8 mouse cellular contexts compared by ENCODE assay signal in the genomic region with DNA sequence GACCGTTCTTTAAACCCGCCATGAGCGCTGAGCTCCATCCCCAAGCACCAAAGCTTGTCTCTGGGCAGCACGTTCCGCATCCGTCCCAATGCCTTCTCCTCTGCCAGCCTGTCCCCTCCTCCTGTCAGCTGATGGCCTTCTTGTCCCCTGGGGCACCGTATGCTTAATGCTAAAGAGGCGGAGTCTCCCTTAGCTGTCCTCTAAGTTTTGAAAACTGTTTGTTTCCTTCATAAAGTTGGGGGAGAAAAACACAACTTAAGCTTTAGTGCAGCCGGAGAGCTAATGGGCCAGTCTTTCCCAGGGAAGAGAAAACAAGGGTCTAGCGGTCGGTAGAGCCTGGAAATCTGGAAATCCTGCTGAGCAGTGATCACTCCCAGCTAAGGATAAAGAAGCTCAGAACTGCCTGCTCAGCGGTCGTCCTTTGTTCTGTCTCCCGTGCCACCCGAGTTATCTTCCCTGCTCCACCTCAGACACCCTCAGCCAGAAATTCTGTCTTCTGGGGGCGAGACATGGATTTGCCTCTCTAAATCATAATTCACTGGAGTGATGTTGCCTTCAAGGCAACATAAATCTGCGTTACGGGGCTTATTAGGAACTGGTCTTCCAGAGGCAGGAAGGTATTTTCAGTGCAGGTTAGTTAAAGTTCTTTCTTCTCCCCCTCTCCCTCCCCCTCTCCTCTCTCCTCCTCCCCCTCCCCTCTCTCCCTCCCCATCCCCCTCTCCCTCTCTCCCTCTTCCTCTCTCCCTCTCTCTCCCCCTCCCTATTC.
DNase-seq lines count a peak whose midpoint lies in the region; ATAC-seq and TF ChIP-seq lines count a peak whose summit lies in the region.

No protein-coding gene starts in this region.

- no peak overlapping the region for H3K27ac ChIP-seq in heart, postnatal 0 days (ENCODE audit: low read depth)
- peak overlapping the region; percentile 64; the same call in 1 of the 2 replicates for H3K27ac ChIP-seq in midbrain, embryonic 15.5 days

- H3K27me3 ChIP-seq in heart, postnatal 0 days (ENCODE audit: control insufficient read depth, insufficient read depth, low read length): peaks cover 22% of the 10 kb centered on the region
- H3K27me3 ChIP-seq in midbrain, embryonic 15.5 days (replicated peaks): 0 out of 2 replicates have a peak, but pooled peaks cover 6% of the 10 kb centered on the region

- TF ChIP-seq EP300 in heart, postnatal 0 days (IDR thresholded peaks at IDR 0.05; ENCODE audit: low read depth): no peak

- no peaks in the 10 kb centered on the region for H3K9me3 ChIP-seq in heart, postnatal 0 days (replicated peaks; ENCODE audit: control insufficient read depth, low read length)
- H3K9me3 ChIP-seq in midbrain, embryonic 15.5 days: no peaks in the 10 kb centered on the region

- intact Hi-C loops in heart, postnatal 14 days (cut with DNase I): no loop called here

- H3K36me3 ChIP-seq in heart, postnatal 0 days (replicated peaks; ENCODE audit: control insufficient read depth, insufficient read depth, low read length): no peaks in the 10 kb centered on the region
- no peaks in the 10 kb centered on the region for H3K36me3 ChIP-seq in midbrain, embryonic 15.5 days (replicated peaks)

- no peaks in the 10 kb centered on the region for H3K4me1 ChIP-seq in heart, postnatal 0 days (ENCODE audit: control insufficient read depth, insufficient read depth)
- peaks cover 26% of the 10 kb centered on the region for H3K4me1 ChIP-seq in midbrain, embryonic 15.5 days

- peak; percentile 79 for DNase-seq in heart, adult 11 months
- DNase-seq in heart, postnatal 14 days: no peak
- DNase-seq in adrenal gland, postnatal 10 days: peak; percentile 40
- no peak for DNase-seq in heart, postnatal 0 days (ENCODE audit: low spot score)
- DNase-seq in cerebellum, adult 11-12 months: no peak
- no peak for DNase-seq in adipocyte (ENCODE audit: low spot score)
- DNase-seq in spleen, adult 12 weeks (ENCODE audit: low spot score): no peak

- ATAC-seq in heart, postnatal 0 days (ENCODE audit: insufficient read depth, low read depth): no peak
- ATAC-seq in midbrain, embryonic 15.5 days (replicated peaks): peak; percentile 64; the same call in 1 of the 2 replicates

- H3K4me3 ChIP-seq in heart, postnatal 0 days (ENCODE audit: low read depth, low read length): peak overlapping the region; percentile 14
- peak overlapping the region; percentile 23 for H3K4me3 ChIP-seq in midbrain, embryonic 15.5 days

- peak overlapping the region; percentile 50 for H3K4me2 ChIP-seq in heart, postnatal 0 days (ENCODE audit: low read depth, low read length)
- H3K4me2 ChIP-seq in midbrain, embryonic 15.5 days: peak overlapping the region; percentile 42

- 1% methylated on average over 18 of the region's 18 CpGs for WGBS in heart, postnatal 0 days
- 2% methylated on average over 18 of the region's 18 CpGs for WGBS in midbrain, embryonic 15.5 days

- no peak for TF ChIP-seq CTCF in heart, postnatal 0 days (IDR thresholded peaks at IDR 0.05; ENCODE audit: low read depth)

- no peak overlapping the region for H3K9ac ChIP-seq in heart, postnatal 0 days (replicated peaks; ENCODE audit: low read depth, low read length)
- peak overlapping the region; percentile 36; the same call in 1 of the 2 replicates for H3K9ac ChIP-seq in midbrain, embryonic 15.5 days

Comparison
In these comparisons a context has a peak if more than half of its experiments do, and no peak if none do; other contexts are left out.
1. DNase-seq: peak in heart, adult 11 months (single experiment) and adrenal gland, postnatal 10 days (single experiment); none in heart, postnatal 14 days (0 of 2), heart, postnatal 0 days (single experiment), cerebellum, adult 11-12 months (single experiment), adipocyte (single experiment) and spleen, adult 12 weeks (single experiment).